Mouse (Mus musculus) lung, postnatal 0 days (tissue): ENCODE data around the gene Akr1b8. TPM values are rescaled to one million over a fixed set of nuclear protein-coding genes. Genes with fewer than 3 reads are reported as not detected.
"Not testable (repeated sequence)": the region's sequence is repeated elsewhere in the genome, so short reads cannot be mapped to it uniquely, and the experiment has no call there.

ENCODE experiments used
- ATAC-seq: fragments of 200-750 bp; cut with Nextera tagmentation; 2 replicates; pipeline ENCODE4 v1.8.0; 2017; ENCODE audit warnings: moderate library complexity
- DNase-seq: peaks from one replicate; pipeline ENCODE4 v3.0.0-alpha.2; 2016; ENCODE audit warnings: low spot score
- H3K27ac ChIP-seq: fragments of 300-500 bp; sonication (generic); 2 replicates; pipeline ENCODE4 v1.5.1; 2014; ENCODE audit warnings: antibody characterized with exemption, mild to moderate bottlenecking, low read length, mixed read lengths
- H3K27me3 ChIP-seq: fragments of 300-500 bp; sonication (generic); replicated peaks from 2 replicates; pipeline ENCODE4 v1.6.1; 2014; ENCODE audit warnings: low read length, mixed read lengths; ENCODE audit not compliant: insufficient read depth
- H3K36me3 ChIP-seq: fragments of 300-500 bp; sonication (generic); 2 replicates; pipeline ENCODE4 v1.6.1; 2014; ENCODE audit warnings: low read length, mixed read lengths; ENCODE audit not compliant: insufficient read depth
- H3K4me1 ChIP-seq: fragments of 300-500 bp; sonication (generic); 2 replicates; pipeline ENCODE4 v1.6.1; 2014; ENCODE audit warnings: antibody characterized with exemption, low read depth, low read length, mixed read lengths; ENCODE audit not compliant: insufficient read depth
- H3K4me2 ChIP-seq: fragments of 300-500 bp; sonication (generic); replicated peaks from 2 replicates; pipeline ENCODE4 v1.6.1; 2014; ENCODE audit warnings: low read depth, mild to moderate bottlenecking, low read length, moderate library complexity, mixed read lengths
- H3K4me3 ChIP-seq: fragments of 300-500 bp; sonication (generic); 2 replicates; pipeline ENCODE4 v1.5.1; 2014; ENCODE audit warnings: low read depth, low read length
- H3K9ac ChIP-seq: fragments of 300-500 bp; sonication (generic); replicated peaks from 2 replicates; pipeline ENCODE4 v1.6.1; 2014; ENCODE audit warnings: low read depth, mild to moderate bottlenecking
- H3K9me3 ChIP-seq: fragments of 300-500 bp; sonication (generic); 2 replicates; pipeline ENCODE4 v1.6.1; 2016; ENCODE audit warnings: low read length, mixed read lengths
- CTCF ChIP-seq: IDR thresholded peaks from 2 replicates; pipeline ENCODE4 v1.5.1; 2016; ENCODE audit warnings: antibody characterized with exemption, mild to moderate bottlenecking
- EP300 ChIP-seq: IDR thresholded peaks from 2 replicates; pipeline ENCODE4 v1.6.1; 2016; ENCODE audit warnings: antibody characterized with exemption, mild to moderate bottlenecking, control low read depth
- WGBS: fragments of 180-500 bp; shearing (Covaris S2); extraction: QIAGEN DNeasy Blood & Tissue Kit; methylation state at CpG from one replicate; pipeline ENCODE4 v1.1.7; 2014; 5-methylcytosine and 5-hydroxymethylcytosine counted together
- polyA plus RNA-seq: library from polyadenylated mRNA; unstranded; fragments of >200 nt; fragmentation: Nextera tagmentation; extraction: Ambion mirVana; gene quantifications from 2 replicates; pipeline ENCODE4 v1.2.1, GENCODE M21; 2015

Gene Akr1b8
- polyA plus RNA-seq, 1 experiment from 2014 or later, result 15.7 TPM

DNA sequence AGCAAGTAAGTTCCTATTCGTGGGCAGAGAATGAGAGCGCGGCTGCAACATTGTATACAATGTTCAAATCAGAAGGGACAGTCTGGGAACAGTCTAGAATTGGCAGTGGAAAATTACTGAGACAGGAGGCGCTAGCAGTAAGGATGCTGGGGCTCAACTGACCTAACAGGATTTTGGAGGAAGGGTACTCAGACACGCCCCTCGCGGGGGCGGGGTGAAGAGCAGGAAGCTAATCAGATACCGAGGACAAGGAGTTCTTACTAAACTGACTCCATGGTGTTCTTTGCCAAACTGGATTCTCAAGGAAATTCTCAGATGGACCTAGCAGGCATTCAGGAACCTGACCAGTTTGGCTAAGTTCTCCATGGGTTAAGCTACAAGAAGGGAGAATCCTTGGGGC is 9.0 kb upstream of the Akr1b8 start:
- no peak overlapping the region for H3K9ac ChIP-seq
- H3K4me3 ChIP-seq, result no peak overlapping the region
- TF ChIP-seq EP300 (no peak), CTCF (no peak)
- H3K27ac ChIP-seq, result no peak overlapping the region
- no peaks in the 10 kb centered on the region for H3K36me3 ChIP-seq
- ATAC-seq, result peak; percentile 21; the same call in 1 of the 2 replicates
- no peaks in the 10 kb centered on the region for H3K9me3 ChIP-seq
- no peaks in the 10 kb centered on the region for H3K27me3 ChIP-seq
- no peaks in the 10 kb centered on the region for H3K4me1 ChIP-seq
- H3K4me2 ChIP-seq, result no peak overlapping the region
- peak; percentile 36 for DNase-seq
- 17% methylated on average over 9 of the region's 9 CpGs for WGBS

DNA sequence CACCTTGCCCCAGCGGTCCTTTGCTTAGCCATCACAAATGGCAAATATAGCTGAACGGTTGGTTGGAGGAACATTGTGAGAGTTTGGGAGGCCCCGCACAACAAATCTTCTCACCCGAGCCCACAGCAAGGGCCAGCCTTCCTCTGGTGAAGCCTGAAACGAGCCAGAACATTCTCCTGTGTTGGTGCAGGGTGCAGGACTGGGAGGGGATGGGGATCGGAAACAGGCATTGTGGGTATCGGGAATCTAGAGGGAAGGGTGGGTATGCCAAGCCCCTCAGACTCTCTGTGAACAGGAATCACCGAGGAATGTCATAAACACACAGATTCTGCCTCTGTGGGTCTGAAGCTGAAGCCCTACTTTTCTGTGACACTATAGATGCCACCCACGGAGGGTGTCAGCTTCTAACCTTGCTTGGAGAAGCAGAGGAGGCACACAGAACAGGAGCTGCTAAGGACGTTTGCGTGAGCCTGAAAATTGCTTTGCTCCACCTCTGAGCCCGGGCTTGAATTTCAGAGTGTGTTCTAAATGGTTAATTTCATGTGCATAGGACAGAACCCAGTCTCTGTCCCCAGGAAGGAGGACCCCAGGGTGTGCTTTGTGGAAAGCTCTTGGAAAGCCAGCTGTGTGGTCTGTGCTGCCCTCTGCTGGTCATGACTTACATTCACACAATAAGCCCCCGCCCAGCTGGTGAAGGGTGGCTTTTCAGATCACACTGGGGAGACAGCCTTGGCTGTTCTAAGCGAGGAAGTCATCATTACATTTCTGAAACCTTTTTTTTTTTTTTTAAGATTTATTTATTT is 7.6 kb upstream of the Akr1b8 start:
- 43% methylated on average over 14 of the region's 14 CpGs for WGBS
- ATAC-seq, result peak; percentile 63
- no peaks in the 10 kb centered on the region for H3K36me3 ChIP-seq
- no peak overlapping the region for H3K9ac ChIP-seq
- DNase-seq, result peak; percentile 86
- H3K4me3 ChIP-seq, result no peak overlapping the region
- no peaks in the 10 kb centered on the region for H3K27me3 ChIP-seq
- no peak overlapping the region for H3K27ac ChIP-seq
- no peaks in the 10 kb centered on the region for H3K9me3 ChIP-seq
- H3K4me2 ChIP-seq, result no peak overlapping the region
- TF ChIP-seq CTCF (peak; percentile 95), EP300 (no peak)
- H3K4me1 ChIP-seq, result no peaks in the 10 kb centered on the region

DNA sequence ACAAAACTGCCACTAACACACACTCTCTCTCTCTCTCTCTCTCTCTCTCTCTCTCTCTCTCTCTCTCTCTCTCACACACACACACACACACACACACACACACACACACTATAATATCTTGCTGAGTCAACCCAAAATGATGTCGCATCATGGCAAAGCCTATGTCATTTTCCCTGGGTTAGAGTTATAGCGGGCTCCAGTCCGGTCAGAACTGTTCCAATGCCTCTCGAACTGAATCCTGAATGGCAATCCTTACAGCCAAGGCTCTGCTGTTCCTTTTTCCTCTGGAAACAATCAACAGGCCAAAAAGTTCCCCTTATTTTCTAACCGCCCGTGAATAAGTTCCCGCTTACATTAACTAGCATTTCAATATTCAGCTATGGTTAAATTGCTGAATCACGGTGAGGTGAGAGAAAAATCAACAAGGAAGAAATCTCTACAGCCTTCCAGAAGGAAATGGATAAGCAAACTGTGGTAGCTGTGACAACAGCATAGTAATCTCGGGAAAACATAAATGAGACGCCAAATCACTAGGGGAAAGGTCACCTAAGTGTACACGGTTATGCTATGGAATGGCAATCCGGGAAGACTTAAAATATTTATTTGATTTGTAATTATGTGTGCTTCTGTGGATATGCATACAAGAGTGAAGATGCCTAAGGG is 3.8 kb upstream of the Akr1b8 start:
- Histone ChIP-seq H3K4me2 (no peak overlapping the region), H3K27me3 (no peaks in the 10 kb centered on the region), H3K4me1 (no peaks in the 10 kb centered on the region), H3K27ac (no peak overlapping the region), H3K4me3 (no peak overlapping the region), H3K9me3 (no peaks in the 10 kb centered on the region), H3K9ac (no peak overlapping the region), H3K36me3 (no peaks in the 10 kb centered on the region)
- TF ChIP-seq EP300 (peak; percentile 56), CTCF (no peak)
- DNase-seq (peak; percentile 60), ATAC-seq (peak; percentile 27)
- 66% methylated on average over 12 of the region's 12 CpGs for WGBS

DNA sequence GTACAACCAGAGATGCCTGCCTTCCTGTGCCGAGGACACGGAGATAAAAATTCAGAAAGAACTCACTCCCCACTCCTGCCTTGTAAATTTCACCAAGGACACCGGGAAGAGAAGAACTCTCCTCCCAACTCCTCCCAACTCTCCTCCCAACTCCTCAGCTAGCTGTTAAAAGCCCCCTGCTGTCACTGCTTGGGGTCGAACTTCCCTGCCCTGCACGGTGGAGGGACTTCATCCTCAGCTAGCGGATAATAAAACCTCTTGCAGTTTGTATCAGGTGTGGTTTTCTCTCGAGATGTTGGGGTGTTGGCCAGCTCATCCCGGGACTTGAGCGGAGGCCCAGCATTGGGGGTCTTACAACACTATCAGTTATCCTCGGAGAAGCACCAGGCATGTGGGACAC is 2.4 kb upstream of the Akr1b8 start:
- not testable (repeated sequence) for ATAC-seq, H3K4me1 ChIP-seq, DNase-seq, H3K9ac ChIP-seq, H3K9me3 ChIP-seq, H3K4me2 ChIP-seq, H3K27ac ChIP-seq, H3K27me3 ChIP-seq, H3K4me3 ChIP-seq, H3K36me3 ChIP-seq
- 49% methylated on average over 10 of the region's 10 CpGs for WGBS

DNA sequence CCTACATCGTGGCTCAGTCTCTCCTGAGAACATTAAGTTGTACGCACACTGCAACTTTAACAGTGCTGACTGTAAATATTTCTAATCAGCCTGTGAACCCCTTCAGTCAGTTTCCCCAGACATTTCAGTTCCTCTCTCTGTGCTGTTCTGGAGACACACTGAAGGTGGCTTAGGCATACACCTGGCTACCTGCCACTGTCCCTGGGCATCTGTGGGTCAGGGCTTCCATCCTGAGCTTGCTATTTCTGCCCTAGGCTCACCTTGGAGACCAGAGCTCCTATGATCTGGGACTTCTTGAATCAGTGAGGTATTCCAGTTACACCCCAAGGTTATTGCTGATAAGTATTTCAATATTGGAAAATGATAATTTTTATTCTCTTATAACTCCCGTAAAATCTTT is 1.5 kb upstream of the Akr1b8 start:
- ATAC-seq (no peak), DNase-seq (no peak)
- no peaks in the 10 kb centered on the region for H3K36me3 ChIP-seq
- no peak overlapping the region for H3K4me3 ChIP-seq
- TF ChIP-seq CTCF, result no peak
- no peak for TF ChIP-seq EP300
- WGBS, result 90% methylated on average over 3 of the region's 3 CpGs
- no peak overlapping the region for H3K27ac ChIP-seq
- no peaks in the 10 kb centered on the region for H3K4me1 ChIP-seq
- H3K9me3 ChIP-seq, result no peaks in the 10 kb centered on the region
- no peak overlapping the region for H3K4me2 ChIP-seq
- no peaks in the 10 kb centered on the region for H3K27me3 ChIP-seq
- H3K9ac ChIP-seq, result no peak overlapping the region

DNA sequence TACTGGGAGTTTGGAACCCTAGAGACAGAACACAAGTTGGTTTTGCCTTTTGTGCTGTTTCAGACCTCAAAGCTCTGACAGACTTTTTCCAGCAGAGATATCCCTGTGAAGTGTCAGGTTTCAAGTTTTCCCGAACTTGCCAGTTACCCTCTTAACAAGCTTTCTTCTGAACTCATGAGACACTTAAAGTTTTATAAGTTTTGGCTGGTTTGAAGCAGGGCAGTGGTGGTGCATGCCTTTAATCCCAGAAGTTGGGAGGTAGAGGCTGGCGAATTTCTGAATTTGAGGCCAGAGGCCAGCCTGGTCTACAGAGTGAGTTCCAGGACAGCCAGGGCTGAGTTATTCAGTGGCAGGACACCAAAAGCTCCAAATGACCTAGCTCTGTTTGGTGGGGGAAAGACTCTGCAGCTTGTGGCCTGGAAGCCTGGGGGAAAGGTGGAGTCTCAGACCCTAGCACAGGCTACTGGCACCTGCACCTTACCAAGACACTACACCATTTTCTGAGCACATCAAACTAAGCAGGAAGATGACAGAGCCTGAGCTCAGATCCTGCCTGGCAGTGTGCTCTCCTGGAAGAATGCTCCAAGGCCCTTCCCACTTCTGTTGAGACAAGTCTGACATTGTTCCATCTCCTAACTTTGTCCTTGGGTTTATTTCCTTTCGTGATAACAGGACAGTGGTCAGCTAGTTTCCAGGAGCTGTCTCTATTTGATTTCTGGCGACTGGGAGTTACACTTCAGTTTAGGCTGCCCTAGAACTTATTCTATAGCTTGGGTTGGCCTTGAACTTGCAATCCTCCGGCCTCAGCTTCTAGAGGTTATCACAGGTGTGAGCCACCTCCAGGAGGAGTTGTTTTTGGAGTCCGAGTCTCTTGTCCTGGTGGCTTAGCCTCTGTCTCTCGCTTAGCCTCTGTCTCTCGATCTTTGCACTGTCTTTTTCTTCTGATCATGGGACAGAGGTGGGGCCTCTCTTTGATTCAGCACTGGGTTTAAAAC is 732 bp downstream of the Akr1b8 start:
- Histone ChIP-seq H3K9ac (no peak overlapping the region), H3K36me3 (no peaks in the 10 kb centered on the region), H3K4me1 (no peaks in the 10 kb centered on the region), H3K4me2 (peak overlapping the region; percentile 51; the same call in 1 of the 2 replicates), H3K4me3 (no peak overlapping the region), H3K9me3 (no peaks in the 10 kb centered on the region), H3K27me3 (no peaks in the 10 kb centered on the region), H3K27ac (no peak overlapping the region)
- peak; percentile 7; the same call in 1 of the 2 replicates for ATAC-seq
- 53% methylated on average over 8 of the region's 8 CpGs for WGBS
- DNase-seq, result peak; percentile 19
- TF ChIP-seq EP300 (no peak), CTCF (no peak)
